ENCODE assay signal across 8 mouse cellular contexts in the genomic region with DNA sequence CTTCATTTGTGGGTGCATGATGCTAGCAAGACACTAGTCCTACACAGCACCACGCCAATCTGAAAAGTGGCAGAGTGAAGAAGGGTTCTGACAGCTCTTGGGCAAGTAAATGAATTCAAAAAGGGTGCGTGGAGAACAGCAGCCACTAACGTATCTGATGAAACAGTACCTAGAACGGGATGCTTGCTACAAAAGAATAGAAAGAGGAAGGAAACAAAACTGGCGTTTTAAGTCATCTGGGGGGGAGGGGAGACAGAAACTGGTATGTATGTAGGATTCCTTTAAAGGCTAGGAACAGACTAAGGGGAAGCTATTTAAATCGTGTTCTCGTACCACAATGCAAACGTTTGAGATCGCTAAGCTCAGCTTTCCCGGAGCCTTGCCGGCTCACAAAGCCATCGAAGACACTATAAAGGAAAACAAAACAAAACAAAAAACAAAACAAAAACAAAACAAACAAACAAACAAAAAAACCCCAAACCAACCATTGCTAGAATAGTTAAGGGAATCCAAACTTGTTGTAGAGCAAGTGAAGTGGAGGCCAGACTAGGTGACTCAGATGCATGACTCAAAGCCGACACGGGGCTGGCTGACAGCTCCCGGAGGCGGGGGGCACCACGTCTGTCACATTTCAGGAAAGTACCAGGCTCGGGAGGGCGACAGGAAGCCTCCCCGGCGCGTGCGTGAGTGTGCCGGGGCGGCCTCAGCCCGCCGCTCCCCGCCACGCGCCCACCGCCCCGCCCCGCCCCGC.
A peak's percentile ranks its signal among the peaks of the same experiment; 100 is the strongest.
DNase-seq lines count a peak whose midpoint lies in the region; ATAC-seq and TF ChIP-seq lines count a peak whose summit lies in the region.

No protein-coding gene starts in this region.

- ATAC-seq in hematopoietic stem cell, adult 5-6 weeks (replicated peaks in 1 of 2; ENCODE audit: insufficient read depth in 1 of 2, low FRiP score in 2 of 2, low TSS enrichment in 1 of 2, low read depth in 1 of 2, poor library complexity in 2 of 2, severe bottlenecking in 2 of 2) = peak; percentile 23 to 39; a peak in 3 of 4 replicates
- no peak; the same call in 1 of the 2 replicates for ATAC-seq in liver, embryonic 15.5 days (ENCODE audit: insufficient read depth)
- no peak for ATAC-seq in neural tube, embryonic 11.5 days (ENCODE audit: insufficient read depth, low FRiP score, low TSS enrichment)

- peak overlapping the region; percentile 90 for H3K27ac ChIP-seq in left cerebral cortex, adult 2 months
- H3K27ac ChIP-seq in liver, embryonic 15.5 days (replicated peaks) = peak overlapping the region; percentile 92
- H3K27ac ChIP-seq in neural tube, embryonic 11.5 days (ENCODE audit: low read depth, low read length) = peak overlapping the region; percentile 73

- H3K27me3 ChIP-seq in liver, embryonic 15.5 days = no peaks in the 10 kb centered on the region; the same call in 1 of the 2 replicates
- H3K27me3 ChIP-seq in neural tube, embryonic 11.5 days (ENCODE audit: control insufficient read depth, insufficient read depth, low read length) = no peaks in the 10 kb centered on the region

- H3K4me2 ChIP-seq in liver, embryonic 15.5 days = peak overlapping the region; percentile 97
- peak overlapping the region; percentile 92 for H3K4me2 ChIP-seq in neural tube, embryonic 11.5 days (ENCODE audit: low read depth)

- no peaks in the 10 kb centered on the region for H3K36me3 ChIP-seq in liver, embryonic 15.5 days (replicated peaks)
- no peaks in the 10 kb centered on the region for H3K36me3 ChIP-seq in neural tube, embryonic 11.5 days (ENCODE audit: control insufficient read depth, insufficient read depth, low read length)

- intact Hi-C loops in left cerebral cortex, adult 2 months (cut with DNase I) = loop anchor here (2.0 to 5.0 kb wide), 2 partner anchors 94 to 311 kb away; no protein-coding TSS in a partner anchor
- intact Hi-C loops in left cerebral cortex, postnatal 4 days (cut with DNase I) = no loop called here

- H3K4me3 ChIP-seq in left cerebral cortex, adult 2 months = peak overlapping the region; percentile 79
- peak overlapping the region; percentile 75 for H3K4me3 ChIP-seq in liver, embryonic 15.5 days (replicated peaks)
- peak overlapping the region; percentile 91 for H3K4me3 ChIP-seq in neural tube, embryonic 11.5 days (ENCODE audit: low read depth, low read length)

- peak overlapping the region; percentile 59 for H3K9ac ChIP-seq in liver, embryonic 15.5 days
- H3K9ac ChIP-seq in neural tube, embryonic 11.5 days (ENCODE audit: low read length) = peak overlapping the region; percentile 70

- no peaks in the 10 kb centered on the region for H3K9me3 ChIP-seq in liver, embryonic 15.5 days (replicated peaks)
- H3K9me3 ChIP-seq in neural tube, embryonic 11.5 days (ENCODE audit: control insufficient read depth, low read length) = no peaks in the 10 kb centered on the region

- peaks cover 32% of the 10 kb centered on the region for H3K4me1 ChIP-seq in liver, embryonic 15.5 days (replicated peaks)
- peaks cover 4% of the 10 kb centered on the region; the same call in 1 of the 2 replicates for H3K4me1 ChIP-seq in neural tube, embryonic 11.5 days (ENCODE audit: control insufficient read depth, insufficient read depth, low read length)

- TF ChIP-seq CTCF in left cerebral cortex, adult 2 months (IDR thresholded peaks at IDR 0.05) = no peak

- DNase-seq in left cerebral cortex, adult 2 months (ENCODE audit: extremely low spot score in 1 of 2, low spot score in 2 of 2) = no peak
- DNase-seq in left cerebral cortex, postnatal 4 days = no peak
- peak; percentile 78 for DNase-seq in NIH3T3 (ENCODE audit: low read depth)
- peak; percentile 52 for DNase-seq in embryo, embryonic 10.5 days (ENCODE audit: low spot score)
- no peak for DNase-seq in neural tube, embryonic 11.5 days (ENCODE audit: low spot score)
- no peak for DNase-seq in urinary bladder, postnatal 14 days (ENCODE audit: low spot score)

- WGBS in liver, embryonic 15.5 days (ENCODE audit: insufficient replicate concordance) = 1% methylated on average over 33 of the region's 34 CpGs
- 4% methylated on average over 22 of the region's 34 CpGs for WGBS in neural tube, embryonic 11.5 days

Comparison
In these comparisons a context has a peak if more than half of its experiments do, and no peak if none do; other contexts are left out.
1. DNase-seq: peak in NIH3T3 (single experiment) and embryo, embryonic 10.5 days (single experiment); none in left cerebral cortex, adult 2 months (0 of 2), left cerebral cortex, postnatal 4 days (single experiment), neural tube, embryonic 11.5 days (single experiment) and urinary bladder, postnatal 14 days (single experiment).
2. ATAC-seq: peak in hematopoietic stem cell, adult 5-6 weeks (2 of 2); none in liver, embryonic 15.5 days (single experiment) and neural tube, embryonic 11.5 days (single experiment).
3. Peak in every context shown above with its lines, with median percentiles within 50 percentile points of each other: H3K27ac ChIP-seq and H3K4me3 ChIP-seq.